In the genomic region with DNA sequence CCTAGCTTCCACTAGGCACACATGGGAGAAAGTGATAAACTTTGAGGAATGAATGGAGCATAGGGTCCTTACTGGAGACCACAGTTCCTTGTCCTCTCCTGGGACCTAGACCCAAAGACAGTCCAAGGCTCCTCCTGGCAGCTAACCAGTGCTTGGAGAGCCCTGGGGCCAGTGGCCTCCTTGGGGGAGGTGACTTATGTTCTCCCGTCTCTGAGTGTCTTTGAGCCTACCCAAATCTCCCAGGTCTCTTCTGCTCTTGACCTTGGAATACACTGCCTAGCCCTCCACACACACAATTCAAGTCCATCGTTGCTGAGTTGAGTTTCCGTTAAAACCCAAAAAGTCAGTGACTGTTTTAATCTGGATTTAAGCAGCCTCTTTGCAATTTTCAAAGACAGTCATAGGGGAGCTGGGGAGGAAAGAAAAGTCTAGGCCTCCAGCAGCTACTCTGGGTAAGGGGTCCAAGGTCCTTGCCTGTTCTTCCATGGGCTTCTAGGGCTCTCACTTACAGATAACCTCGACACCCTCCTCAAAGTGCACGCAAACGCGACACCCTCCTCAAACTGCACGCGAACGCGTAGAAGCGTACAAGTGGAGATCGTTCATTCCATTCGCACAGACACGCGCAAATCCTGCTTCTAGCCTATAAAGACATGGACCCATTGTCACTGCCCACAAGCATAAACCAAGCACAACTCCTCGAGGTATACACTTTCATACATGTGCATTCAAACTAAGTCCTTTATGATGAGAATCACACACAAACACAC, we compare ENCODE assay signal across 17 mouse cellular contexts. TPM values are rescaled to one million over a fixed set of nuclear protein-coding genes. Genes with fewer than 3 reads are reported as not detected.
DNase-seq lines count a peak whose midpoint lies in the region; ATAC-seq and TF ChIP-seq lines count a peak whose summit lies in the region.
"Had no signal": no experiment of that assay in that cellular context is flagged by ENCODE, and none has a peak within 500 bp of the region (broad histone marks: within the 10 kb centered on the region; RNA-seq: fewer than 3 reads in every experiment).

No protein-coding gene starts in this region.

- H3K27me3 ChIP-seq in embryonic facial prominence, embryonic 15.5 days: peaks cover 97% of the 10 kb centered on the region
- peaks cover 100% of the 10 kb centered on the region for H3K27me3 ChIP-seq in limb, embryonic 12.5 days
- H3K27me3 ChIP-seq in midbrain, embryonic 16.5 days (ENCODE audit: control insufficient read depth, insufficient read depth, low read depth, low read length): peaks cover 65% of the 10 kb centered on the region

- DNase-seq in embryo, embryonic 10 days (ENCODE audit: low spot score): peak; percentile 28
- DNase-seq in embryo, embryonic 11 days: no peak
- no peak for DNase-seq in left cerebral cortex, adult 9 months (ENCODE audit: low spot score in 2 of 2)
- no peak for DNase-seq in Muller cell, postnatal 12 days (ENCODE audit: inconsistent ontology term)
- no peak for DNase-seq in left cerebral cortex, adult 2 months (ENCODE audit: extremely low spot score in 1 of 2, low spot score in 2 of 2)
- DNase-seq: lung, adult 18-20 months; thymus, postnatal 36 days had no signal

- intact Hi-C loops in left cerebral cortex, adult 2 months (cut with DNase I): no loop called here

- no peaks in the 10 kb centered on the region for H3K36me3 ChIP-seq in embryonic facial prominence, embryonic 15.5 days
- H3K36me3 ChIP-seq in limb, embryonic 12.5 days: no peaks in the 10 kb centered on the region
- no peaks in the 10 kb centered on the region for H3K36me3 ChIP-seq in midbrain, embryonic 16.5 days (ENCODE audit: control insufficient read depth, insufficient read depth, low read length)

- 16% methylated on average over 17 of the region's 17 CpGs for WGBS in embryonic facial prominence, embryonic 15.5 days
- WGBS in limb, embryonic 12.5 days: 1% methylated on average over 17 of the region's 17 CpGs
- WGBS in midbrain, embryonic 16.5 days: 5% methylated on average over 17 of the region's 17 CpGs

- H3K9ac ChIP-seq in embryonic facial prominence, embryonic 15.5 days: no peak overlapping the region
- H3K9ac ChIP-seq in limb, embryonic 12.5 days (replicated peaks): no peak overlapping the region
- H3K9ac ChIP-seq in midbrain, embryonic 16.5 days (ENCODE audit: low read depth, low read length): no peak overlapping the region

- TF ChIP-seq CTCF in left cerebral cortex, adult 2 months (IDR thresholded peaks at IDR 0.05): no peak

- H3K4me1 ChIP-seq in embryonic facial prominence, embryonic 15.5 days: peaks cover 9% of the 10 kb centered on the region
- peaks cover 8% of the 10 kb centered on the region; the same call in 1 of the 2 replicates for H3K4me1 ChIP-seq in limb, embryonic 12.5 days (replicated peaks)
- H3K4me1 ChIP-seq in midbrain, embryonic 16.5 days (ENCODE audit: control insufficient read depth, insufficient read depth, low read length): peaks cover 3% of the 10 kb centered on the region; the same call in 1 of the 2 replicates

- no peak for ATAC-seq in embryonic facial prominence, embryonic 15.5 days (ENCODE audit: insufficient number of reproducible peaks, low FRiP score, low TSS enrichment, low read depth)
- ATAC-seq in limb, embryonic 12.5 days (ENCODE audit: insufficient number of reproducible peaks, insufficient read depth, low FRiP score, low TSS enrichment, low read depth): no peak
- ATAC-seq in midbrain, embryonic 16.5 days: no peak
- ATAC-seq: inflammation-experienced regulatory T-cells, adult 6 months had no signal

- H3K27ac ChIP-seq in embryonic facial prominence, embryonic 15.5 days (replicated peaks): no peak overlapping the region
- H3K27ac ChIP-seq in limb, embryonic 12.5 days: no peak overlapping the region
- H3K27ac ChIP-seq in midbrain, embryonic 16.5 days (ENCODE audit: low read length): no peak overlapping the region
- H3K27ac ChIP-seq in left cerebral cortex, adult 2 months: no peak overlapping the region
- H3K27ac ChIP-seq: kidney, postnatal 0 days; macrophage had no signal

- H3K9me3 ChIP-seq in embryonic facial prominence, embryonic 15.5 days (replicated peaks): no peaks in the 10 kb centered on the region
- no peaks in the 10 kb centered on the region for H3K9me3 ChIP-seq in limb, embryonic 12.5 days
- H3K9me3 ChIP-seq in midbrain, embryonic 16.5 days (replicated peaks; ENCODE audit: control insufficient read depth, low read length, poor library complexity, severe bottlenecking): no peaks in the 10 kb centered on the region

- H3K4me2 ChIP-seq in embryonic facial prominence, embryonic 15.5 days (replicated peaks): peak overlapping the region; percentile 48; the same call in 1 of the 2 replicates
- H3K4me2 ChIP-seq in limb, embryonic 12.5 days: peak overlapping the region; percentile 50; the same call in 1 of the 2 replicates
- H3K4me2 ChIP-seq in midbrain, embryonic 16.5 days (ENCODE audit: low read length): peak overlapping the region; percentile 71

- H3K4me3 ChIP-seq in embryonic facial prominence, embryonic 15.5 days (replicated peaks): 0 out of 2 replicates have a peak overlapping the region, but pooled peaks have one; percentile 30
- H3K4me3 ChIP-seq in limb, embryonic 12.5 days (replicated peaks): peak overlapping the region; percentile 24; the same call in 1 of the 2 replicates
- peak overlapping the region; percentile 28; the same call in 1 of the 2 replicates for H3K4me3 ChIP-seq in midbrain, embryonic 16.5 days (ENCODE audit: low read depth, low read length)
- H3K4me3 ChIP-seq in left cerebral cortex, adult 2 months: no peak overlapping the region
- H3K4me3 ChIP-seq: erythroblast, embryonic 14.5 days had no signal

RNA-seq across cellular contexts. Expression of gene En1, which starts 6.6 kb away (rescaled TPM):
- 1.9 and 2.1 TPM in 2 replicates for polyA plus RNA-seq in embryonic facial prominence, embryonic 15.5 days (2015; fragmentation: Nextera tagmentation; extraction: Ambion mirVana)
- polyA plus RNA-seq in limb, embryonic 12.5 days (2016; fragmentation: Nextera tagmentation; extraction: Ambion mirVana): 1.8 TPM in 2 replicates
- polyA plus RNA-seq in midbrain, embryonic 16.5 days (2015; fragmentation: Nextera tagmentation; extraction: Ambion mirVana): 5.9 and 7.6 TPM in 2 replicates
- total RNA-seq in left cerebral cortex, adult 2 months (2021): not detected
- total RNA-seq: adrenal gland, adult 18-20 months; left cerebral cortex, postnatal 25 days had no signal
- polyA plus RNA-seq: erythroblast, embryonic 14.5 days; heart, embryonic 14.5 days; inflammation-experienced regulatory T-cells, adult 6 months; kidney, postnatal 0 days; macrophage had no signal
